Mouse (Mus musculus) testis, adult 2 months (tissue): ENCODE data around the gene Prr23a3. TPM values are rescaled to one million over a fixed set of nuclear protein-coding genes. Genes with fewer than 3 reads are reported as not detected.

ENCODE experiments used
- H3K27ac ChIP-seq: fragments of 200-500 bp; 2 replicates; pipeline ENCODE4 v1.5.1; 2012; ENCODE audit warnings: low read depth, low read length; ENCODE audit not compliant: control insufficient read depth, insufficient read depth
- H3K27me3 ChIP-seq: fragments of 200-500 bp; 2 replicates; pipeline ENCODE4 v1.6.1; 2012; ENCODE audit warnings: mild to moderate bottlenecking, low read length, moderate library complexity; ENCODE audit not compliant: control insufficient read depth, insufficient read depth
- H3K36me3 ChIP-seq: fragments of 200-500 bp; 2 replicates; pipeline ENCODE4 v1.6.1; 2012; ENCODE audit warnings: mild to moderate bottlenecking, low read length; ENCODE audit not compliant: control insufficient read depth, insufficient read depth
- H3K4me1 ChIP-seq: fragments of 200-500 bp; 2 replicates; pipeline ENCODE4 v1.6.1; 2012; ENCODE audit warnings: low read length; ENCODE audit not compliant: control insufficient read depth, insufficient read depth
- H3K4me3 ChIP-seq: fragments of 200-500 bp; 2 replicates; pipeline ENCODE4 v1.5.1; 2012; ENCODE audit warnings: low read depth, mild to moderate bottlenecking, low read length, moderate library complexity, mixed read lengths; ENCODE audit not compliant: control insufficient read depth
- CTCF ChIP-seq: fragments of 200-500 bp; IDR thresholded peaks from 2 replicates; pipeline ENCODE4 v1.5.1; 2012; ENCODE audit warnings: low read depth, mild to moderate bottlenecking, inconsistent platforms, low read length, moderate library complexity; ENCODE audit not compliant: control insufficient read depth, insufficient read depth, insufficient replicate concordance
- POLR2A ChIP-seq: fragments of 200-500 bp; IDR thresholded peaks from 2 replicates; pipeline ENCODE4 v1.6.1; 2012; ENCODE audit warnings: low read depth, mild to moderate bottlenecking, inconsistent platforms, low read length, moderate library complexity; ENCODE audit not compliant: control insufficient read depth
- polyA plus RNA-seq: library from polyadenylated mRNA; depleted of rRNA; stranded (reverse); fragments of >200 nt; gene quantifications from 2 replicates; pipeline ENCODE4 v1.2.3, GENCODE M21; 2012; rRNA removed

Prr23a3 gene
- polyA plus RNA-seq, 1 experiment = 0.51 TPM

GRCm38 (mm10) chr9:98829508-98829907, 35.1 kb upstream of the Prr23a3 start:
- H3K27me3 ChIP-seq = no peaks in the 10 kb centered on the region
- no peaks in the 10 kb centered on the region for H3K36me3 ChIP-seq
- H3K4me3 ChIP-seq = no peak overlapping the region
- no peak overlapping the region for H3K27ac ChIP-seq
- H3K4me1 ChIP-seq = no peaks in the 10 kb centered on the region
- no peak for TF ChIP-seq POLR2A
- TF ChIP-seq CTCF = no peak

GRCm38 (mm10) chr9:98837537-98838074, 27.0 kb upstream of the Prr23a3 start:
- no peak overlapping the region for H3K4me3 ChIP-seq
- H3K27me3 ChIP-seq = no peaks in the 10 kb centered on the region
- H3K4me1 ChIP-seq = 0 out of 2 replicates have a peak, but pooled peaks cover under 1% of the 10 kb centered on the region
- TF ChIP-seq CTCF (no peak), POLR2A (no peak)
- H3K36me3 ChIP-seq = no peaks in the 10 kb centered on the region
- H3K27ac ChIP-seq = no peak overlapping the region

GRCm38 (mm10) chr9:98842117-98842516, 22.4 kb upstream of the Prr23a3 start, which contains the start of gene Prr23a1:
Prr23a1 (plus strand) TSS chr9:98842503.
- peak within 1 kb of the TSS; percentile 79 for H3K4me3 ChIP-seq
- TF ChIP-seq CTCF (no peak), POLR2A (peak; percentile 18; the same call in 1 of the 2 replicates)
- no peaks in the 10 kb centered on the region for H3K27me3 ChIP-seq
- peaks cover 2% of the 10 kb centered on the region; the same call in 1 of the 2 replicates for H3K4me1 ChIP-seq
- no peak within 1 kb of the TSS for H3K27ac ChIP-seq
- no peaks in the 10 kb centered on the region for H3K36me3 ChIP-seq

- TF ChIP-seq CTCF = no peak
- TF ChIP-seq POLR2A = no peak
- H3K27ac ChIP-seq = no peak within 1 kb of the TSS
- no peaks in the 10 kb centered on the region for H3K36me3 ChIP-seq
- peak within 1 kb of the TSS; percentile 85 for H3K4me3 ChIP-seq
- H3K27me3 ChIP-seq = no peaks in the 10 kb centered on the region
- H3K4me1 ChIP-seq = no peaks in the 10 kb centered on the region
Observed at GRCm38 (mm10) chr9:98856210-98856609, 8.4 kb upstream of the Prr23a3 start, which contains the start of gene Prr23a2. Prr23a2 (plus strand) TSS chr9:98856494.

GRCm38 (mm10) chr9:98863463-98863862, 1.1 kb upstream of the Prr23a3 start:
- TF ChIP-seq POLR2A (no peak), CTCF (no peak)
- Histone ChIP-seq H3K4me1 (peaks cover 4% of the 10 kb centered on the region; the same call in 1 of the 2 replicates), H3K27me3 (no peaks in the 10 kb centered on the region), H3K36me3 (no peaks in the 10 kb centered on the region), H3K27ac (no peak overlapping the region), H3K4me3 (no peak overlapping the region)

GRCm38 (mm10) chr9:98901486-98901885, 36.9 kb downstream of the Prr23a3 start:
- H3K36me3 ChIP-seq = no peaks in the 10 kb centered on the region
- TF ChIP-seq POLR2A (no peak), CTCF (no peak)
- H3K4me3 ChIP-seq = no peak overlapping the region
- no peaks in the 10 kb centered on the region for H3K27me3 ChIP-seq
- no peak overlapping the region for H3K27ac ChIP-seq
- H3K4me1 ChIP-seq = no peaks in the 10 kb centered on the region

GRCm38 (mm10) chr9:98902819-98903218, 38.3 kb downstream of the Prr23a3 start, which contains the start of gene 7420426K07Rik:
7420426K07Rik (plus strand) TSS chr9:98903119.
- Histone ChIP-seq H3K27me3 (no peaks in the 10 kb centered on the region), H3K4me3 (no peak within 1 kb of the TSS), H3K27ac (no peak within 1 kb of the TSS), H3K4me1 (no peaks in the 10 kb centered on the region), H3K36me3 (no peaks in the 10 kb centered on the region)
- TF ChIP-seq CTCF (no peak), POLR2A (no peak)

Other genes starting within 250 kb of the Prr23a3 start
- 0.96 and 1.5 TPM in 2 replicates for gene Prr23a1, start 22.3 kb upstream of the Prr23a3 start, polyA plus RNA-seq
- 0.17 and 0.38 TPM in 2 replicates for gene Prr23a2, start 8.3 kb upstream of the Prr23a3 start, polyA plus RNA-seq
- not detected in 2 replicates for gene 7420426K07Rik, start 38.4 kb downstream of the Prr23a3 start, polyA plus RNA-seq
- not detected in 2 replicates for gene Foxl2, start 90.5 kb downstream of the Prr23a3 start, polyA plus RNA-seq
- gene Faim, start 121.6 kb downstream of the Prr23a3 start, polyA plus RNA-seq = 5.0 and 5.6 TPM in 2 replicates
- gene Gm1123, start 170.9 kb downstream of the Prr23a3 start, polyA plus RNA-seq = not detected in 2 replicates